Mouse (Mus musculus): ENCODE data around the gene Apba2. TPM values are rescaled to one million over a fixed set of nuclear protein-coding genes. Genes with fewer than 3 reads are reported as not detected.

The Apba2 gene
- polyA plus RNA-seq, 1 experiment from 2014 or later: 7.3 TPM

DNA sequence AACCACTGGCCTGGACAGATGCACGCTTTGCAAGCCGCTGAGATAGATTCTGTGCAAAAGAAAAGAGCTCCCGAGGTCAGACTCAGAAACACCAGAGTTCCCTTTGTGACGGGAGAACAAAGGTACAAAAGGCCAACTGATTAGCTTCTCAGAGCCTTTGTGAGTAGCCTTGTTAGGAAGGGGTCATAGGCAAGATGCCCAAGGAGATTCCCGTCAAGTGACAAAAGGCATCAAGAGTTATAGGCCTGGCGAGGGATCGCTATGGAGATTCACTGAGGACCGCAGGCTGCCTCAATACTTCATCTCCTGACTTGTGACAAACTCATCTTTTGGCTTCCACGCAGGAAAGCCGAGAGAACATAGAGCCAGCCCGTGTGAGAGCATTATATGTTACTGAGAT lies 237.6 kb downstream of the Apba2 start:
- ATAC-seq (ENCODE audit: insufficient number of reproducible peaks, low FRiP score, low TSS enrichment, low read depth): no peak
- no peak overlapping the region for H3K4me2 ChIP-seq (replicated peaks)

DNA sequence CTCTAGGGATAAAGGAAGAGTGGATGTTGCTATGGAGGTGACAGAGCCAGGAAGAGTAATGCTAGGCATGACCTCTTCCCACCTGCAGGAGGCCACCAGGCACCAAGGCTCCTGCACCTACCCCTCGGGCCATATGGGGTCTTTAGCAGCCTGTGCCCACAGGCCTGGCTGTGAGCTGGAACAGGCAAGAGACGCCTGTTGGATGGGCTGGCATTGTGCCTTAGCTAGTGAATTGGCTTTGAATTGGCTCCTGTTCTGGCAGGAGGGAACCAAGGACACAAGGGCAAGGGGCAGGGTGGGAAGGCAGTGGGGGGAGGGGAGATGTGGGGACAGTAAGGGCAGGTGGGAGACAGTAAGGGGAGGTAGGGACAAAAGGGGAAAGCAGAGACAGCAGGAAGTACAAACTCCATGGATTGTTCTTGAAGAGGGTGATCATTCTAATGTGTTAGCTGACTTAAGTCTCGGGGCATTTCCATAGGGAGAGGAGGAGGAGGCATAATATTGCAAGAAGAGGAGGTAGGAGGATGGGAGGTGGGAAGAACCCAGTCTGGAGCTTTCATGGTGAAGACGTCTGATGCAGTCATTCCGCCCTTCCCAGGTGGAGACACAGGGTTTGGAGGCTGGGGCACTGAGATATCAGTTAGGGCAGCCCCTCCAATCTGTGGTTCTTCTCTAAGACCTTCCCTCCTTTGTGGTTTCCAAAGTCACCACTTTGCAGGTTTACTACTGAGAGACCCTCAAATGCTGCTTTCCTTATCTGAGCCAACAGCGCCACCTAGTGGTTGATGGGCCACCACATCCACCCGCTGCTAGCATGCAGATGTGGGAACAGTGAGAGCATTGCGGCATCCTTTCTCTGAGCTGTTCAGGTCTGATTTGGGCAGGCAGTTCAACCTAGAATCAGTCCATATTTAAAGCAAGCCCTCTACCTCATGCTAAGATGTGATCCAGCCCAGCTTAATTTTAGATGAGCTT lies 240.1 kb downstream of the Apba2 start:
- Histone ChIP-seq H3K9me3 (replicated peaks) (no peaks in the 10 kb centered on the region), H3K4me3 (replicated peaks) (no peak overlapping the region), H3K9ac (no peak overlapping the region), H3K4me2 (replicated peaks) (no peak overlapping the region), H3K27ac (replicated peaks) (no peak overlapping the region), H3K4me1 (no peaks in the 10 kb centered on the region), H3K36me3 (no peaks in the 10 kb centered on the region), H3K27me3 (no peaks in the 10 kb centered on the region)
- no peak; the same call in 1 of the 2 replicates for ATAC-seq (ENCODE audit: insufficient number of reproducible peaks, low FRiP score, low TSS enrichment, low read depth)
- 28% methylated on average over 8 of the region's 8 CpGs for WGBS

More for the DNA sequence above, 237.6 kb downstream of the Apba2 start:
- Histone ChIP-seq H3K36me3 (no peaks in the 10 kb centered on the region), H3K4me1 (no peaks in the 10 kb centered on the region), H3K9ac (no peak overlapping the region), H3K4me3 (replicated peaks) (no peak overlapping the region), H3K27ac (replicated peaks) (no peak overlapping the region), H3K27me3 (no peaks in the 10 kb centered on the region), H3K9me3 (replicated peaks) (no peaks in the 10 kb centered on the region)
- 67% methylated on average over 11 of the region's 11 CpGs for WGBS

DNA sequence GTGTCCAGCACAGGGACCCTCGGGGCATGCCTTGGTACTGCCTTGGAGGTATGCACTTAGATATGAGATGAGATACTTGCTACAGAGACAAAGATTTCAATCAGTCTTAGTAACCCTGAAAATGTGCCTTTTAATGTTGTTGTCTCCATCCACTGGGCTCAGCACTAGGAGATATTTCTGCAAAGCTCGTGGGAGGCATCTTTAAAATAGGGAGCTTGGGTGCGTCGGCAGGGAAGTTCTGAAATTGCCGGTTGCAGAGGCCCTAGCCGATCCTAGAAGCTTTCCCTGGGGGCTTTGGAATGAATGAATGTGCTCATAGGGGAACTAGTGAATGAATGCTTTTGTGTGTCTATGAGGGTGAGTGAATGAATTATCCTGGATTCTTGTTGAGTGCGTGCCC lies 242.1 kb downstream of the Apba2 start:
- Histone ChIP-seq H3K9ac (no peak overlapping the region), H3K27me3 (no peaks in the 10 kb centered on the region), H3K9me3 (replicated peaks) (no peaks in the 10 kb centered on the region), H3K4me1 (no peaks in the 10 kb centered on the region), H3K27ac (replicated peaks) (no peak overlapping the region), H3K36me3 (no peaks in the 10 kb centered on the region), H3K4me3 (replicated peaks) (no peak overlapping the region), H3K4me2 (replicated peaks) (no peak overlapping the region)
- no peak for ATAC-seq (ENCODE audit: insufficient number of reproducible peaks, low FRiP score, low TSS enrichment, low read depth)
- 81% methylated on average over 7 of the region's 7 CpGs for WGBS

DNA sequence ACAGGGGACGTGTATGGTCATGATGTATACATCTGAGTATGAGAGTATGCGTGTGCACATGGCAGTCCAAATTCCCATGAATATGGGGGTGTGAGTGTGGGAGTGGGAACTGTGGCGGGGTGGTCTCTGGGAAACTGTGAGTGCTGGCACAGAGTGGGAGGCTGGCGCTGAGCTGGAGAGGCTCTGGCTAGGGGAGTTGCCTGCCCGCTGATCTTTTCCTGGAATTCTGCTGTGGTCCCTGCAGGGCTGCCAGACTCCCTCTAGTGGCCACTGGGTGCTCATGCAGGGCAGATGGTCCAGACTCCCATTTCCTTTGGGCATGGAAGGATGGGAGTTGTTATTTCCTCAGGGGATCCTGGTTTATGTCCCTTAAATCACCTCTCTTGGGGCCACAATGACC lies 250.0 kb downstream of the Apba2 start:
- Histone ChIP-seq H3K27me3 (no peaks in the 10 kb centered on the region), H3K9ac (no peak overlapping the region), H3K9me3 (replicated peaks) (no peaks in the 10 kb centered on the region), H3K4me2 (replicated peaks) (no peak overlapping the region), H3K4me3 (replicated peaks) (no peak overlapping the region), H3K4me1 (peaks cover 5% of the 10 kb centered on the region; the same call in 1 of the 2 replicates), H3K36me3 (no peaks in the 10 kb centered on the region), H3K27ac (replicated peaks) (no peak overlapping the region)
- WGBS: 28% methylated on average over 5 of the region's 5 CpGs
- ATAC-seq (ENCODE audit: insufficient number of reproducible peaks, low FRiP score, low TSS enrichment, low read depth): peak; percentile 48; the same call in 1 of the 2 replicates

DNA sequence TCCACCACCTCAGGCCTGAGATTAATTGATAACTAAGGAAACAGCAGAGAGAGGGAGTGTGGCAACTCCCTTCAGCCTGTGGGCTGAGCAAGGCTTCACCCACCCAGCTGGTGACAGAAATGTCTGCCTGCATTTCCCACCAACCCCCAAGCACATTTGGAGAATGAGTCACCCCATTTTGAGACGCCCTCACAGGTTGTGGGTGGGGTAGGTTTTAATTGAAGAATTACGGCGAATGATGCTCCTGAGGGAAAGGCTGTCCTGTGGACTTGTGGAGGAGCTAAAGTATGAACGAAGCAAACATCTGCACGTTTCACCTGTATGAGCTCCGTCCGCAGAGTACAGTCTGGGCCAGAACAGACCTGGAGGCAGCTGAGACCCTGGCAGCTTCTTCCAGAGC lies 250.6 kb downstream of the Apba2 start:
- Histone ChIP-seq H3K9me3 (replicated peaks) (no peaks in the 10 kb centered on the region), H3K36me3 (no peaks in the 10 kb centered on the region), H3K27ac (replicated peaks) (no peak overlapping the region), H3K27me3 (no peaks in the 10 kb centered on the region), H3K9ac (no peak overlapping the region), H3K4me1 (peaks cover 5% of the 10 kb centered on the region; the same call in 1 of the 2 replicates), H3K4me3 (replicated peaks) (no peak overlapping the region), H3K4me2 (replicated peaks) (no peak overlapping the region)
- WGBS: 65% methylated on average over 7 of the region's 7 CpGs
- no peak for ATAC-seq (ENCODE audit: insufficient number of reproducible peaks, low FRiP score, low TSS enrichment, low read depth)

DNA sequence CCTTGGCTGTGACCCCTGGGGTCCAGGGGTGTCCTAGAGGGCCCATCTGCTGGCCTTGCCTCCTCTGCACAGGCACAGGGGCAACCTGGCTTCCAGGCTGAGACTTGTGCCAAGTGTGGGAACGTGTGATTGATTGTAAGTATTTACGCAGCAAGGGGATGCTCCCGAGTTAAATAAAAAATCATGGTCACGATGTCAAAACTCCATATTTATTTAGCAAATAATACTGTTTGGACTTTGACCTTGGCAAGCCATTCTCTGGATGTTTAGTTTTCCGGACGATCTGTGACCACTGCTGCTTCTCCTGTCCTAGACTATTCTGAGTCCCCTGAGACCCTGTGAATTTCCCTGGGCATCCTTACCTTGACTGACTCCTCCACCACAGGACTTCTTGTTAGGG lies 252.2 kb downstream of the Apba2 start:
- no peak overlapping the region for H3K9ac ChIP-seq
- H3K9me3 ChIP-seq (replicated peaks): no peaks in the 10 kb centered on the region
- no peaks in the 10 kb centered on the region for H3K36me3 ChIP-seq
- no peak overlapping the region for H3K4me3 ChIP-seq (replicated peaks)
- 64% methylated on average over 6 of the region's 6 CpGs for WGBS
- H3K27ac ChIP-seq (replicated peaks): no peak overlapping the region
- no peak for ATAC-seq (ENCODE audit: insufficient number of reproducible peaks, low FRiP score, low TSS enrichment, low read depth)
- no peak overlapping the region for H3K4me2 ChIP-seq (replicated peaks)
- no peaks in the 10 kb centered on the region for H3K27me3 ChIP-seq
- peaks cover 5% of the 10 kb centered on the region; the same call in 1 of the 2 replicates for H3K4me1 ChIP-seq

DNA sequence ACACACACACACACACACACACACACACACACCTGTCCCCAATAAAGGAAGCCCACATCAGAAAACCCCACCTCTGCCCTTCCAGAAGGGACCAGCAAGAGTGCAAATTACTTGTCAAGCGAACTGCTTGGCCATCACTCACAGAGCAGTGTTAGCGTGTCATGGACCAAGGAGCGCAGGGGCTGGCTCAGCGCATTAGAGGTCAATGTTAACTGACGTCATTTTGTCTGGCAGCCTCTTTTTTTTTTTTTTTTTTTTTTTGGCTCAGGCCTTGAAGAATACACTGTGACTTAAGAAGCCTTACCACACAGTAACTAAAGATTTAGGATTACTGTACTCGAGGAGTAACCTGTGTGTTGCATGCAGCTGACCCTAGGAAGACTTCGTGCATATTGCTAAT lies 252.7 kb downstream of the Apba2 start:
- Histone ChIP-seq H3K27me3 (no peaks in the 10 kb centered on the region), H3K9ac (no peak overlapping the region), H3K4me3 (replicated peaks) (no peak overlapping the region), H3K27ac (replicated peaks) (no peak overlapping the region), H3K4me2 (replicated peaks) (no peak overlapping the region), H3K9me3 (replicated peaks) (no peaks in the 10 kb centered on the region), H3K36me3 (no peaks in the 10 kb centered on the region), H3K4me1 (peaks cover 5% of the 10 kb centered on the region; the same call in 1 of the 2 replicates)
- no peak for ATAC-seq (ENCODE audit: insufficient number of reproducible peaks, low FRiP score, low TSS enrichment, low read depth)
- 77% methylated on average over 7 of the region's 7 CpGs for WGBS

DNA sequence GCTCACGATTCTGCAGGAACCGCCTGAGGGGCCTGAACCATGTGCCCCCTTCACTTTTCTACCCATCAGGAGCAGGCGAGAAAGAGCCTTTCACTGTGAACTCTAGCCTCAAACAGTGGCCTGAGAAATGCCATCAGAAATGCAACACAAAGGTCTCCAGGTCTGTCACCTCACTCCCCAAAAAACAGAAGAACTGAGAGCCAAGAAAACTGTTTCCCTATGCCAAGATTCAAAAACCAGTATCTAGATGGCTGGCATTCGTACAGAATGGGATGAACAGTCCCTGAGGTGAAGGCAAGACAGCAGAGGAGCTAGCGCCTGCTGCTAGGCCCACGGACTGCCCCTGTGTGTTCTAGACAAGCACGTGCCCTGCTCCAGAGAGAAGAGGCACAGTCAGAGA lies 253.6 kb downstream of the Apba2 start:
- ATAC-seq (ENCODE audit: insufficient number of reproducible peaks, low FRiP score, low TSS enrichment, low read depth): no peak
- H3K27me3 ChIP-seq: no peaks in the 10 kb centered on the region
- 83% methylated on average over 7 of the region's 7 CpGs for WGBS

DNA sequence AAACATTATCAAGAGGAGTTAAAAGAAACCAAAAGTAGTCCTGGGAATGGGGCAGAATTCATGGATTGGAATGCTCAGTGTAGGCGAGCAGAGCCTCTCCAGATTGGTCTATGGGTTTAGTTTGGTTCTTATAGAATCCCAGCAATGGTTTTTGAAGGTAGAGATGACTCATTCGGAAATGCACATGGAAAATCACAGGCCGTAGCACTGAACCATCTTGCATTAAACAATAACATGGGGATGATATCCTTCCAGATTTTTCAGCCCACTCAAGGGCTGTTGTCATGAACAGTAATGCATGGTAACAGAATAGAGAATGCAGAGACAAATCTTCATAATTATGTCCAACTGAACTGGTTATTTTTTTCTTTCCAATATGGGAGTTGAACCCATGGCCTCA lies 264.1 kb downstream of the Apba2 start:
- Histone ChIP-seq H3K36me3 (no peaks in the 10 kb centered on the region), H3K9ac (no peak overlapping the region), H3K27ac (replicated peaks) (no peak overlapping the region), H3K4me2 (replicated peaks) (no peak overlapping the region), H3K9me3 (replicated peaks) (no peaks in the 10 kb centered on the region), H3K4me3 (replicated peaks) (no peak overlapping the region), H3K4me1 (0 out of 2 replicates have a peak, but pooled peaks cover 3% of the 10 kb centered on the region), H3K27me3 (no peaks in the 10 kb centered on the region)
- WGBS: 77% methylated on average over 3 of the region's 3 CpGs
- no peak for ATAC-seq (ENCODE audit: insufficient number of reproducible peaks, low FRiP score, low TSS enrichment, low read depth)

More for the DNA sequence above, 253.6 kb downstream of the Apba2 start:
- no peak overlapping the region for H3K27ac ChIP-seq (replicated peaks)
- H3K9ac ChIP-seq: no peak overlapping the region
- H3K4me1 ChIP-seq: peaks cover 5% of the 10 kb centered on the region; the same call in 1 of the 2 replicates
- H3K9me3 ChIP-seq (replicated peaks): no peaks in the 10 kb centered on the region
- no peak overlapping the region for H3K4me2 ChIP-seq (replicated peaks)
- H3K4me3 ChIP-seq (replicated peaks): no peak overlapping the region
- H3K36me3 ChIP-seq: no peaks in the 10 kb centered on the region

DNA sequence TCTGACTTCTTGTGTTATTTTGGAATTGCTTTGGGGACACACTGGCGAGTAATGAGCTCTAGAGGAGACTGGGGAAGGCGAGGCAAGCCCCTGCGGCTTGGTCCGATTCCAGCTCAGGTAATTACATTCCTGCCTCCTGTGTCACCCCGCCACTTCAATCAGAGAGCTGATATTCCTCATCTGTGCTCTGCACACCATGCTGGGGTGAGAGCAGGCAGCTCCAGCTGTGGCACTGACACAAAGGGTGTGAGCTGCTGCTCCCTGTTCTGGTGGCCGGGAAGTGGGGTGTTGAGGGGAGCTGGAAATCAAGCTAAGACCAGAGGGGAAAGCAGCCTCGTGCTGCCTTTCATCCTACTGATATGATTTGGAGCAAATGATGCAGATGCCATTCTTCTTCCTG lies 268.3 kb downstream of the Apba2 start:
- 0 out of 2 replicates have a peak, but pooled peaks cover 3% of the 10 kb centered on the region for H3K4me1 ChIP-seq
- no peaks in the 10 kb centered on the region for H3K36me3 ChIP-seq
- H3K4me2 ChIP-seq (replicated peaks): no peak overlapping the region
- 45% methylated on average over 7 of the region's 7 CpGs for WGBS
- no peak for ATAC-seq (ENCODE audit: insufficient number of reproducible peaks, low FRiP score, low TSS enrichment, low read depth)
- no peaks in the 10 kb centered on the region for H3K9me3 ChIP-seq (replicated peaks)
- H3K27ac ChIP-seq (replicated peaks): no peak overlapping the region
- H3K27me3 ChIP-seq: no peaks in the 10 kb centered on the region
- no peak overlapping the region for H3K9ac ChIP-seq
- no peak overlapping the region for H3K4me3 ChIP-seq (replicated peaks)

DNA sequence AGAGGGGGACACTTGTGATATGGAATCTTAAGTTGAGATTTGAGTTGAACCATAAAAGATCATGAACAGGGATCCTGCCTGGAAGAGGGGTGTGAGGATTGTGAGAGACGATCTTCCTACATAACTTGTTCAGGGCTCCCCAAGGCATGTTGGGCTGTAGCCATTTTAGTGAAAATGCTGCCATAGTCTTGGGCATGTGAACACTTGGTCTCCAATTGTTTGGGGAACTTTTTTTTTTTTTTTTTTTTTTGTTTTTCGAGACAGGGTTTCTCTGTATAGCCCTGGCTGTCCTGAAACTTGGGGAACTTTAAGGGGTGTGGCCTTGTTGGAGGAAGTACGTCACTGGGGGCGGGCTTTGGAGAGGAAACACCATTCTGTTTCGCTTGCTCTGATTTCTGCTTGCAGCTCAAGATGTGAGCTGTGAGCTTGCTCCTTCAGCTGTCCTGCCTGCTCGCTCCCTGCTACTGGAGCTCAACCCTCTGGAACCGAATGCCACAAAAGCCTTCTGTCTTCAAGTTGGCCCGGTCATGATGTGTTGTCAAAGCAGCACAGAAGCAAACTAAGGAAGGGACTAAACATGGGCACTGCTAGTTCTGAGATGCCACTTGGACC lies 269.4 kb downstream of the Apba2 start:
- Histone ChIP-seq H3K36me3 (no peaks in the 10 kb centered on the region), H3K9me3 (replicated peaks) (no peaks in the 10 kb centered on the region), H3K27ac (replicated peaks) (no peak overlapping the region), H3K4me1 (0 out of 2 replicates have a peak, but pooled peaks cover 3% of the 10 kb centered on the region), H3K27me3 (no peaks in the 10 kb centered on the region), H3K4me2 (replicated peaks) (no peak overlapping the region), H3K4me3 (replicated peaks) (no peak overlapping the region), H3K9ac (no peak overlapping the region)
- WGBS: 74% methylated on average over 8 of the region's 8 CpGs
- ATAC-seq (ENCODE audit: insufficient number of reproducible peaks, low FRiP score, low TSS enrichment, low read depth): no peak

Data from embryonic facial prominence, embryonic 15.5 days (tissue).